Mouse (Mus musculus) heart, postnatal 0 days (tissue): Measurements from ENCODE around the gene Rps27l. TPM values are rescaled to one million over a fixed set of nuclear protein-coding genes. Genes with fewer than 3 reads are reported as not detected.

Experiments used
- ATAC-seq: fragments of 200-750 bp; cut with Nextera tagmentation; 2 replicates; pipeline ENCODE4 v1.8.0; 2017; ENCODE audit warnings: low read depth, moderate number of reproducible peaks, moderate library complexity; ENCODE audit not compliant: insufficient read depth
- DNase-seq: peaks from one replicate; pipeline ENCODE4 v3.0.0-alpha.2; 2016; ENCODE audit warnings: low spot score
- H3K27ac ChIP-seq: fragments of 300-500 bp; sonication (generic); 2 replicates; pipeline ENCODE4 v1.5.1; 2014; ENCODE audit warnings: low read depth, mild to moderate bottlenecking
- H3K27me3 ChIP-seq: fragments of 300-500 bp; sonication (generic); 2 replicates; pipeline ENCODE4 v1.6.1; 2014; ENCODE audit warnings: low read length, mixed read lengths; ENCODE audit not compliant: control insufficient read depth, insufficient read depth
- H3K36me3 ChIP-seq: fragments of 300-500 bp; sonication (generic); replicated peaks from 2 replicates; pipeline ENCODE4 v1.6.1; 2014; ENCODE audit warnings: low read length, mixed read lengths; ENCODE audit not compliant: control insufficient read depth, insufficient read depth
- H3K4me1 ChIP-seq: fragments of 300-500 bp; sonication (generic); 2 replicates; pipeline ENCODE4 v1.6.1; 2014; ENCODE audit warnings: antibody characterized with exemption; ENCODE audit not compliant: control insufficient read depth, insufficient read depth
- H3K4me2 ChIP-seq: fragments of 300-500 bp; sonication (generic); 2 replicates; pipeline ENCODE4 v1.6.1; 2014; ENCODE audit warnings: low read depth, mild to moderate bottlenecking, low read length, moderate library complexity
- H3K4me3 ChIP-seq: fragments of 300-500 bp; sonication (generic); 2 replicates; pipeline ENCODE4 v1.5.1; 2014; ENCODE audit warnings: low read depth, low read length
- H3K9ac ChIP-seq: fragments of 300-500 bp; sonication (generic); replicated peaks from 2 replicates; pipeline ENCODE4 v1.6.1; 2014; ENCODE audit warnings: low read depth, low read length, mixed read lengths
- H3K9me3 ChIP-seq: fragments of 300-500 bp; sonication (generic); replicated peaks from 2 replicates; pipeline ENCODE4 v1.6.1; 2016; ENCODE audit warnings: low read length; ENCODE audit not compliant: control insufficient read depth
- CTCF ChIP-seq: IDR thresholded peaks from 2 replicates; pipeline ENCODE4 v1.5.1; 2016; ENCODE audit warnings: antibody characterized with exemption, control low read depth, low read depth
- EP300 ChIP-seq: IDR thresholded peaks from 2 replicates; pipeline ENCODE4 v1.6.1; 2016; ENCODE audit warnings: antibody characterized with exemption, low read depth
- WGBS: fragments of 180-500 bp; shearing (Covaris S2); extraction: QIAGEN DNeasy Blood & Tissue Kit; methylation state at CpG from one replicate; pipeline ENCODE4 v1.1.7; 2014; 5-methylcytosine and 5-hydroxymethylcytosine counted together
- polyA plus RNA-seq: library from polyadenylated mRNA; unstranded; fragments of >200 nt; fragmentation: Nextera tagmentation; extraction: Ambion mirVana; gene quantifications from 2 replicates; pipeline ENCODE4 v1.2.1, GENCODE M21; 2015
- total RNA-seq: library from RNA; depleted of rRNA; stranded (reverse); fragments of >200 nt; gene quantifications from 2 replicates; pipeline ENCODE4 v1.2.3, GENCODE M21; 2014; ENCODE audit warnings: low replicate concordance; rRNA removed

The Rps27l gene
- total RNA-seq = 204 and 235 TPM in 2 replicates
- polyA plus RNA-seq = 568 and 607 TPM in 2 replicates

DNA sequence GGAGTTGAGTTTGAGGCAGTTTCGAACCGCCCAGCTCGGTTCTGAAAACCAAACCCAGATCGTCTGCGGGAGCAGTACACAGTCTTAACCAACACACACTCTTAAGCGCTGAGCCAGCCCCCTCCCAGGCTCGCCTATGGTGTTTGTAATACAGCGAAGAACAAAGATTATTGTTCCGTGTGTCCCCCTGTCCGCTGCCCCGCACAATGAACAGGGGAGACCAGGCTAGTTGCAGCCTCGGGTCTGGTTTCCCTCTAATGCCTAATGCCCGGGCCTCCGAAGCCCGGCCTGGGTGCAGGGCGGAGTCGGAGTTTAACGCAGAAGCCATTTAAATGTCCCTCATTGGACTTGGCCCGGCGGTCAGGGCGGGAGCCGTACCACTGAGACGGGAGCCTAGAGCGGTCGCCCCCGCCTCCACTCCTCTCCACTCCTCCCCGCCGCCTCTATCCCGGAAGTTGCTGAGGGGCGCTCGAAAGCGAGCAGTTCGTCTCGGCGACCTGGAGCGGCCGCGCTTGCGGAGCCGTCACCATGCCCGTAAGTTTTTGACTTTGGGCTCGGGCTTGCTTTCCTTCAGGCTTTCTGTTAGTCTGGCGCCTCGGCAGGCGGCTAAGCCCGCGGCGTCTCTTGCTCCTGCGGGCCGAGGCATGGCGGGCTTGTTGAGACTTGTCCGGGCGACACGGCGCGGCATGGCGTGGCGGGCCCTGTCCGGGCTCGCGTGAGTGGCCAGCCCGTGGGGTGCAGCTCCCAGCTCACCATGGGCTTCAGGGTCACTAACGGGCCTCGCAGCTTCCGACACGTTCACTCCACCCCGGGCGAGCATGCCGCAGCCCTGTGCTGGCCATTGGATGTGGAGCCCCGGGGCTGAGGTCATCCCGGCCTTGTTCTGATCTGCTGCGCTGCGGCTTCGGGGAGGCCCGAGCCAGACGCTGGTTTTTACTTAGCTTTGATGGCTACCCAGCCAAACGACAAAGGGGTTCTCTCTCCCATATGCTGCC, at the start of gene Rps27l:
TSS of gene Rps27l (plus strand) at position 440 of the 995 bp plus-strand sequence.
- Histone ChIP-seq H3K4me2 (peak within 1 kb of the TSS; percentile 95), H3K27me3 (no peaks in the 10 kb centered on the region), H3K4me3 (peak within 1 kb of the TSS; percentile 98), H3K9me3 (no peaks in the 10 kb centered on the region), H3K27ac (peak within 1 kb of the TSS; percentile 97), H3K4me1 (peaks cover 4% of the 10 kb centered on the region; the same call in 1 of the 2 replicates), H3K36me3 (peaks cover 12% of the 10 kb centered on the region), H3K9ac (peak within 1 kb of the TSS; percentile 96)
- TF ChIP-seq CTCF (no peak), EP300 (peak; percentile 88)
- ATAC-seq (peak; percentile 99), DNase-seq (peak; percentile 95)
- under 1% methylated on average over 76 of the region's 77 CpGs for WGBS

GRCm38 (mm10) chr9:66896951-66897350, 48.9 kb upstream of the Rps27l start:
- H3K27ac ChIP-seq = no peak overlapping the region
- H3K4me1 ChIP-seq = 0 out of 2 replicates have a peak, but pooled peaks cover 5% of the 10 kb centered on the region
- H3K9ac ChIP-seq = no peak overlapping the region
- H3K27me3 ChIP-seq = no peaks in the 10 kb centered on the region
- TF ChIP-seq EP300 (no peak), CTCF (no peak)
- DNase-seq = no peak
- no peak overlapping the region for H3K4me3 ChIP-seq
- 65% methylated on average over 6 of the region's 6 CpGs for WGBS
- no peak overlapping the region for H3K4me2 ChIP-seq
- H3K9me3 ChIP-seq = no peaks in the 10 kb centered on the region
- no peak for ATAC-seq
- no peaks in the 10 kb centered on the region for H3K36me3 ChIP-seq

- WGBS = 60% methylated on average over 6 of the region's 6 CpGs
- Histone ChIP-seq H3K4me3 (no peak overlapping the region), H3K9me3 (no peaks in the 10 kb centered on the region), H3K4me2 (no peak overlapping the region), H3K9ac (no peak overlapping the region), H3K27me3 (no peaks in the 10 kb centered on the region), H3K27ac (no peak overlapping the region), H3K4me1 (0 out of 2 replicates have a peak, but pooled peaks cover 5% of the 10 kb centered on the region), H3K36me3 (no peaks in the 10 kb centered on the region)
- no peak for TF ChIP-seq EP300
- TF ChIP-seq CTCF = no peak
- ATAC-seq (no peak), DNase-seq (no peak)
These were observed 48.0 kb upstream of the Rps27l start for GRCm38 (mm10) chr9:66897851-66898250.

- H3K27ac ChIP-seq = no peak overlapping the region
- no peak for DNase-seq
- no peaks in the 10 kb centered on the region for H3K9me3 ChIP-seq
- H3K4me1 ChIP-seq = 0 out of 2 replicates have a peak, but pooled peaks cover 5% of the 10 kb centered on the region
- TF ChIP-seq CTCF = no peak
- no peak for ATAC-seq
- no peaks in the 10 kb centered on the region for H3K27me3 ChIP-seq
- no peak overlapping the region for H3K9ac ChIP-seq
- H3K4me2 ChIP-seq = no peak overlapping the region
- 65% methylated on average over 2 of the region's 2 CpGs for WGBS
- H3K36me3 ChIP-seq = no peaks in the 10 kb centered on the region
- H3K4me3 ChIP-seq = no peak overlapping the region
These were observed 46.8 kb upstream of the Rps27l start for GRCm38 (mm10) chr9:66899072-66899471.

GRCm38 (mm10) chr9:66899526-66899925, 46.4 kb upstream of the Rps27l start:
- no peaks in the 10 kb centered on the region for H3K9me3 ChIP-seq
- H3K4me1 ChIP-seq = 0 out of 2 replicates have a peak, but pooled peaks cover 5% of the 10 kb centered on the region
- H3K4me3 ChIP-seq = no peak overlapping the region
- no peak overlapping the region for H3K4me2 ChIP-seq
- H3K36me3 ChIP-seq = no peaks in the 10 kb centered on the region
- DNase-seq (no peak), ATAC-seq (no peak)
- 77% methylated on average over 4 of the region's 4 CpGs for WGBS
- no peak overlapping the region for H3K27ac ChIP-seq
- no peak for TF ChIP-seq EP300
- TF ChIP-seq CTCF = no peak
- no peak overlapping the region for H3K9ac ChIP-seq
- H3K27me3 ChIP-seq = no peaks in the 10 kb centered on the region
